Mouse (Mus musculus): ENCODE results near the gene Npcd.

The Npcd gene

DNA sequence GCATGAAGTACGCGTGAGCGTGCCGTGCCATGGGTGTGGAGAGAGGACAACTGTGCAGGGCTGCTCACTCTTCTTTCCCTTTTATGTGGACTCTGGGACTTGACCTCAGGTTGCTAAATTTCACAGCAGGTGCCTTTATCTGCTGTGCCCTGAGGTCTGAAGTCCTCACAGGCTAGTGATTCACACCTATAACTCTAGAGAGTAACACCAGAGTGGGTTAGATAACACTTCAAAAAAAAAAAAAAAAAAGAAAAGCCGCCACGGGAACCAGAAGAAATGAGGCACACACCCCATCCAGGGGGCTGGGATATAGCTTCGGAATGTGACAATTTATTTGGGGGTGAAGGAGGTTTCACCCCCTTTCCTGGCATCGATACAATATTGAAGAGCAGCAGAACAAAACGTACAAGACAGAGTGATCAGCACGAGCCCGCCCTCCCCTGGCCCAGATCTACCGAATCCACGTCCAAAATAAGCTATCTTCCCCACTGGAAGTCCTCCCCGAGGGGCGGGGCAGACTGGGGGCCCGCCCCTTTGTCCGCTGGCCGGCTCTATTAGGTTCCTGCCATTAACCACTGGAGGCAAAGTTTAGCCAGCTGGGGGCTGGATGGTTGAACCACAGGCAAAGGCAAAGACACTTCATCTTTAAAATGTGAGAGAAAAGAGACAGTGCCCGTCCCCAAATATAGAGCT lies 10.3 kb downstream of the Npcd start:
- POLR2A ChIA-PET = interaction anchor here (0.5 to 19.4 kb wide), 43 partner anchors 8 to 1013 kb away, joined by 3 to 293 read pairs (median 4); partner anchors contain the start of genes Cbx6 (in 2 of the 4), Cbx7 (in 2 of the 4), Npcd (in 2 of the 4) and Nptxr (in 2 of the 4)
- CTCF ChIA-PET = interaction anchor here (0.6 to 3.7 kb wide), 32 partner anchors 9 to 248 kb away, joined by 3 to 17 read pairs (median 4); partner anchors contain the start of genes Cbx6 (in 2 of the 4), Npcd (in 2 of the 4), Apobec3 (in 1 of the 4) and Tomm22 (in 1 of the 4)

GRCm38 (mm10) chr15:79822265-79823199 lies 11.5 kb downstream of the Npcd start:
- ChIA-PET POLR2A (interaction anchor here in 3 of 4 experiments (1.0 to 19.4 kb wide), 8 partner anchors 10 to 259 kb away, joined by 3 to 293 read pairs (median 4); partner anchors contain the start of genes Cbx6 (in 1 of the 3) and Npcd (in 1 of the 3)), CTCF (interaction anchor here in 1 of 4 experiments (0.5 to 3.7 kb wide), 6 partner anchors 9 to 683 kb away, joined by 3 to 17 read pairs (median 6); partner anchors contain the start of genes Cbx6 and Npcd)

DNA sequence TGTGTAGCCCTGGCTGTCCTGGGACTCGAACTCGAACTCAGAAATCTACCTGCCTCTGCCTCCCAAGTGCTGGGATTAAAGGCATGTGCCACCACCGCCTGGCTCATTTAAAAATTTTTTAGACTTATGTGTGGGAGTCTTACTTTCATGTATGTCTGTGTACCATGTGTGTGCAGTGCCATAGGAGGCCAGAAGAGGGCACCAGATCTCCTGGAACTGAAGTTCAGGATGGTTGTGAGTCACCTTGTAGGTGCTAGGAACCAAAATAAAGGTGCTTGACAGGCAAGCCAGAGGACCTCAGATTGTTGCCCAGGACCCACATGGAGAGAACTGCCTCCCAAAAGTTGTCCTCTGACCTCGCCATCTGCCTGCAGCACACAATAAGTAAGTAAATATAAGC lies 15.7 kb downstream of the Npcd start:
- POLR2A ChIA-PET = interaction anchor here in 3 of 4 experiments (0.5 to 4.0 kb wide), 13 partner anchors 10 to 125 kb away, joined by 3 to 23 read pairs (median 4); no protein-coding TSS in a partner anchor
- CTCF ChIA-PET = interaction anchor here in 1 of 4 experiments (0.6 to 1.5 kb wide), 3 partner anchors 14 to 539 kb away, joined by 3 to 8 read pairs (median 4); no protein-coding TSS in a partner anchor

DNA sequence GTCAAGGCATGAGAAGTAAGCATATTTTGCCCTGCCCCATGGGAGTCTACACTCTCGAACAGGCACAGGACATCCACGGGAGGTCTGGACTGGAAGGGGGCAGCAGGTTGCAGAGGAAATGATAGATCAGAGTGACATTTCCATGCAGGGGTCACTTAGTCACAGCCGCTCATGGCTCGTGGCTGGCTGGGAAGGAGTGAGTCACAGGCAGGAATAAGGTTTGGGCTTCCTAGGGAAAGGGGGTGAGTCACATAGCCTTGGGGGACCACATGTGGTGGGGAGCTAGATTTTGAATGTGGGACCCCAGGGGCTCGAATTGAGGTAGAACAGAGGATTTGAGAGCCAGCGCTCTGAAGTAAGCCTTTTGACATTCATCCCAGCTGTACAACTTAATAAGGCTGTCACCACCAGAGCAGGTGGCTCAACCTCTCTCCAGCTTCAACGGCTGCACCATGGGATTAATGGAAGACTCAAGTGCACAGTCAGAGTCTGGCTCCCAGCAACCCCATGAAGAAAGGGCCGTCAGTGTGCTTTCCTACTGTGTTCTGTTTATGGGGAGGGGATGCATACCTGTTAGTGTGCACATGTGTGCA lies 20.3 kb downstream of the Npcd start:
- CTCF ChIA-PET = interaction anchor here in 2 of 4 experiments (0.7 to 1.5 kb wide), 4 partner anchors 9 to 61 kb away, joined by 3 to 4 read pairs (median 4); no protein-coding TSS in a partner anchor
- POLR2A ChIA-PET = interaction anchor here in 2 of 4 experiments (1.2 to 2.5 kb wide), 9 partner anchors 9 to 262 kb away, joined by 3 to 6 read pairs (median 4); partner anchors contain the start of gene Nptxr (in 1 of the 2)

DNA sequence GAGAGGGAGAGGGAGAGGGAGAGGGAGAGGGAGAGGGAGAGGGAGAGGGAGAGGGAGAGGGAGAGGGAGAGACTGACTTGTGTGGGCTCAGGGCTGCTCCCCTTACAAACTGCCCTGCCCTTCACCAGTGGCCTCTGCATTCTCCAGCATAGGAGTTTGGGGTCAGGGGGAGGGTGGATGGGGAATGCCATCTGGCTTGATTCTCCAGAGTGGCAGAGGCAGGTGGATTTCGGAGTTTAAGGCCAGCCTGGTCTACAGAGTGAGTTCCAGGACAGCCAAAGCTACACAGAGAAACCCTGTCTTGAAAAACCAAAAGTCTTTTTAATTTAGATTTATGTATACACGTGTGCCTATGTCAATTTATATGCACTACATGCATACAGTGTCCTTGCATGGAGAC lies 21.2 kb downstream of the Npcd start:
- ChIA-PET POLR2A (interaction anchor here in 2 of 4 experiments (1.6 to 2.5 kb wide), 3 partner anchors 8 to 263 kb away, joined by 3 to 6 read pairs (median 4); partner anchors contain the start of gene Nptxr (in 1 of the 2)), CTCF (interaction anchor here in 1 of 4 experiments (1.0 kb wide), 1 partner anchor 10 kb away, joined by 3 read pairs; no protein-coding TSS in a partner anchor)

GRCm38 (mm10) chr15:79810997-79811396 lies 23.0 kb downstream of the Npcd start:
- CTCF ChIA-PET = interaction anchor here in 1 of 4 experiments (1.5 kb wide), 1 partner anchor 13 kb away, joined by 3 read pairs; no protein-coding TSS in a partner anchor
- POLR2A ChIA-PET = interaction anchor here in 2 of 4 experiments (0.6 to 1.8 kb wide), 7 partner anchors 19 to 1025 kb away, joined by 3 to 4 read pairs (median 3); no protein-coding TSS in a partner anchor

GRCm38 (mm10) chr15:79810061-79810460 lies 24.0 kb downstream of the Npcd start:
- CTCF ChIA-PET = no interaction called here
- POLR2A ChIA-PET = interaction anchor here in 2 of 4 experiments (0.7 to 1.8 kb wide), 4 partner anchors 14 to 33 kb away, joined by 3 to 4 read pairs (median 3); no protein-coding TSS in a partner anchor

- ChIA-PET CTCF (interaction anchor here (0.5 to 2.1 kb wide), 23 partner anchors 8 to 742 kb away, joined by 3 to 12 read pairs (median 3); partner anchors contain the start of gene Apobec3 (in 1 of the 4)), POLR2A (interaction anchor here in 2 of 4 experiments (0.6 to 1.5 kb wide), 10 partner anchors 10 to 264 kb away, joined by 3 to 5 read pairs (median 4); partner anchors contain the start of gene Cbx7 (in 1 of the 2))
These were observed 25.4 kb downstream of the Npcd start for GRCm38 (mm10) chr15:79808658-79809057.

DNA sequence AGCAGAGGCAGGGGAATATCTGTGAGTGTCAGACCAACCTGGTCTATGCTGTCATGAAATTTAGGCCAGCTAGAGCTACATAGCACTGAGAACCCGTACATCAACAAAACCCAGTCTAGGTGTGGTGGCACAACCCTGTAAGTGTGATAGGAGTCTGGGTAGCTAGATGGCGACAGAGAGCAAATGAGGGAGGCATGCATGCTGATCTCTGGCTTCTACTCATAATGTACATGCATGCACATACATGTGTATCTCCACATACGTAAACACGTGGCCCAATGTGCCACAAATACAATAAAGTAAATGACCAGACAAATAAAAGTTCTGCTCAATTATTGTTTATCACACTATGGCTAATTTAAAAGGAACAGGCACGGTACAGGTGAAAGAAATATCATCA lies 25.9 kb downstream of the Npcd start:
- CTCF ChIA-PET = interaction anchor here (0.5 to 2.1 kb wide), 28 partner anchors 8 to 1826 kb away, joined by 3 to 12 read pairs (median 3); partner anchors contain the start of gene Apobec3 (in 1 of the 4)
- POLR2A ChIA-PET = interaction anchor here in 2 of 4 experiments (0.6 to 1.5 kb wide), 12 partner anchors 10 to 265 kb away, joined by 3 to 5 read pairs (median 4); partner anchors contain the start of gene Cbx7 (in 1 of the 2)

GRCm38 (mm10) chr15:79807050-79807449 lies 27.0 kb downstream of the Npcd start:
- ChIA-PET POLR2A (interaction anchor here in 2 of 4 experiments (0.8 to 1.5 kb wide), 4 partner anchors 21 to 266 kb away, joined by 3 to 5 read pairs (median 3); partner anchors contain the start of gene Apobec3 (in 1 of the 2)), CTCF (interaction anchor here in 1 of 4 experiments (1.1 to 2.1 kb wide), 6 partner anchors 13 to 108 kb away, joined by 3 to 12 read pairs (median 7); no protein-coding TSS in a partner anchor)

GRCm38 (mm10) chr15:79805246-79805645 lies 28.8 kb downstream of the Npcd start:
- ChIA-PET POLR2A (interaction anchor here in 3 of 4 experiments (0.8 to 3.5 kb wide), 27 partner anchors 9 to 450 kb away, joined by 3 to 26 read pairs (median 4); partner anchors contain the start of gene Atf4 (in 1 of the 3)), CTCF (interaction anchor here in 2 of 4 experiments (0.5 to 1.4 kb wide), 9 partner anchors 13 to 285 kb away, joined by 3 to 7 read pairs (median 3); no protein-coding TSS in a partner anchor)

GRCm38 (mm10) chr15:79804352-79805071 lies 29.5 kb downstream of the Npcd start, which contains the start of gene Nptxr:
Gene Nptxr, minus strand, starts transcription at chr15:79804766.
- CTCF ChIA-PET = interaction anchor here (0.5 to 1.8 kb wide), 13 partner anchors 10 to 822 kb away, joined by 3 to 10 read pairs (median 4); no protein-coding TSS in a partner anchor
- POLR2A ChIA-PET = interaction anchor here (0.6 to 3.5 kb wide), 47 partner anchors 9 to 454 kb away, joined by 3 to 26 read pairs (median 4); partner anchors contain the start of genes Atf4 (in 1 of the 4), Cby1 (in 1 of the 4), Dnal4 (in 1 of the 4) and Fam227a (in 1 of the 4)

DNA sequence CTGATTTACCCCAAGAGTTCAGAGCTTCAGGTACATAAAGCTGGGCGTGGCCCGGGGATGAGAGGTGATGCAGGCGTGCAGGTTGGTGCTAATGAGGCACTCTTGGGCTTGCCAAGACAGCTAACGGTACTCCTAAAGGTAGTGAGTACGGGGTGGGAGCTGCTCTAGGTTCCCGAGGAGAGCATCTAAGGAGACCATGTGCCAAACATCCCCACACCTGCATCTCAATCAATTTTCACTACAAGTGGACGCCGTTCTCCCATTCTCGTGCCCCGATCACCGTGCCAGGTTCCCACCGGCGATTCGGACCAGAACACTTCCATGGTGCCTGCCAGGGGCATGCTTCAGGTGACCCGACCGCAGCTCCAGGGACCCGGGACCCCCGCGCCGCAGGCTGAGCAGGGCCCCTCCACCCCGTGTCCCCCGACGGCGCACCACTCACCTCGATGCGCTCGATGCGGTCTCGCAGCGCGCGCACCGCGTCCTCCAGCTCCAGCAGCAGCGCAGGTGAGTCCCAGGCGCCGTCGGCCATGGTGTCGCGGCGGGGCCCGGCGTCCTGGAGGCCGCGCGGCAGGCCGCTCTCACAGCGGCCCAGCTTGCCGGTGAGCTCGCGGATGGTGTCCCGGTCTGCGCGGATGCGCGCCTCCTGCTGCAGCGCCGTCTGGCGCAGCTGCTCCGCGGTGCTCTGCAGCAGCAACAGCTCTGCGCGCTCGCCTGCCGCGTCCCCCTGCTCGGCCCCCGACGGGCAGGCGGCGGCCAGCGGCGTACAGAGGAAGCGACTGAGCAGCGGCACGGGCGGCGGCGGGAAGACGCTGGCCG lies 30.3 kb downstream of the Npcd start:
- ChIA-PET POLR2A (interaction anchor here (0.6 to 3.5 kb wide), 39 partner anchors 9 to 454 kb away, joined by 3 to 26 read pairs (median 3); partner anchors contain the start of genes Cby1 (in 1 of the 4), Dnal4 (in 1 of the 4), Fam227a (in 1 of the 4) and Rpl3 (in 1 of the 4)), CTCF (interaction anchor here (0.7 to 1.8 kb wide), 12 partner anchors 10 to 231 kb away, joined by 3 to 10 read pairs (median 5); no protein-coding TSS in a partner anchor)

GRCm38 (mm10) chr15:79802304-79802703 lies 31.7 kb downstream of the Npcd start:
- ChIA-PET POLR2A (interaction anchor here in 2 of 4 experiments (1.1 to 3.5 kb wide), 4 partner anchors 8 to 90 kb away, joined by 3 to 26 read pairs (median 10); no protein-coding TSS in a partner anchor), CTCF (interaction anchor here in 1 of 4 experiments (1.7 kb wide), 1 partner anchor 54 kb away, joined by 6 read pairs; no protein-coding TSS in a partner anchor)

DNA sequence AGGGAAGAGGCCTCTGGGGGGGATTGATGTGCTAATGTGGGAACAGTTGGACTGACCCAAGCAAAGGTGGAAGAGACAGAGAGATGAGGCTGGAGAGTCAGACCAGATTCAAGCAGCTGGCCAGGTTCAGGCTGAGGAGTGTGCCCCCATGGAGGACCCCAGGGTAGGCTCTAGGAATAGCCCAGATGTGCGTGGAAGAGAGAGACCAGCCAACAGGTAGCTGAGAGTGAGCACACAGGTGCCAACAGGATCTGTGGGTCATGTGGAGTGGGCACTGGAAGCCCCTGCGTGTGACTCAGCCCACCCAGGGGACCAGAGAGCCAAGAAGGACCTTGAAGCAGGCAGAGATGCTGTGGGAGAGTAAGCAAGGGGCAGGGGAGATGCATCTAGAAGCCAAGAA lies 32.4 kb downstream of the Npcd start:
- CTCF ChIA-PET = no interaction called here
- POLR2A ChIA-PET = interaction anchor here in 1 of 4 experiments (1.1 kb wide), 1 partner anchor 68 kb away, joined by 4 read pairs; no protein-coding TSS in a partner anchor
